Mouse (Mus musculus) myocyte (in vitro differentiated cells): Measurements from ENCODE around the gene Gfra1.

Experiments used
- CEBPB ChIP-seq: IDR thresholded peaks from 2 replicates; pipeline ENCODE4 v1.6.1; 2011; ENCODE audit warnings: mild to moderate bottlenecking, moderate library complexity; ENCODE audit not compliant: poor library complexity, insufficient read depth, severe bottlenecking
- E2F4 ChIP-seq: IDR thresholded peaks from one replicate; pipeline ENCODE4 v1.6.1; 2011; ENCODE audit warnings: mild to moderate bottlenecking, control low read depth, moderate library complexity; ENCODE audit not compliant: insufficient read depth
- MAX ChIP-seq: IDR thresholded peaks from one replicate; pipeline ENCODE4 v1.6.1; 2011; ENCODE audit warnings: low read depth, mild to moderate bottlenecking, control low read depth
- MYOG ChIP-seq, 3 experiments: IDR thresholded peaks; one replicate each; pipeline ENCODE4 v1.6.1; 2011; ENCODE audit warnings: control low read depth in 2 of 3, low read depth in 2 of 3, mild to moderate bottlenecking in 2 of 3; ENCODE audit not compliant: insufficient read length in 2 of 3, control insufficient read depth in 1 of 3, insufficient read depth in 1 of 3
- POLR2A ChIP-seq: IDR thresholded peaks from one replicate; pipeline ENCODE4 v1.6.1; 2011; ENCODE audit warnings: low read depth, mild to moderate bottlenecking, control low read depth, moderate library complexity; ENCODE audit not compliant: insufficient read length
- POLR2AphosphoS2 ChIP-seq: IDR thresholded peaks from one replicate; pipeline ENCODE4 v1.6.1; 2011; ENCODE audit warnings: low read depth, control low read depth; ENCODE audit not compliant: insufficient read length
- REST ChIP-seq: IDR thresholded peaks from one replicate; pipeline ENCODE4 v1.6.1; 2011; ENCODE audit warnings: mild to moderate bottlenecking, control low read depth, moderate library complexity; ENCODE audit not compliant: insufficient read depth, insufficient read length
- TCF12 ChIP-seq: IDR thresholded peaks from one replicate; pipeline ENCODE4 v1.6.1; 2011; ENCODE audit warnings: mild to moderate bottlenecking, control low read depth; ENCODE audit not compliant: poor library complexity, insufficient read depth, severe bottlenecking
- TCF3 ChIP-seq: IDR thresholded peaks from one replicate; pipeline ENCODE4 v1.6.1; 2011; ENCODE audit warnings: low read depth, control low read depth; ENCODE audit not compliant: insufficient read length
- USF1 ChIP-seq: IDR thresholded peaks from one replicate; pipeline ENCODE4 v1.6.1; 2011; ENCODE audit warnings: low read depth, mild to moderate bottlenecking, control low read depth, moderate library complexity

DNA sequence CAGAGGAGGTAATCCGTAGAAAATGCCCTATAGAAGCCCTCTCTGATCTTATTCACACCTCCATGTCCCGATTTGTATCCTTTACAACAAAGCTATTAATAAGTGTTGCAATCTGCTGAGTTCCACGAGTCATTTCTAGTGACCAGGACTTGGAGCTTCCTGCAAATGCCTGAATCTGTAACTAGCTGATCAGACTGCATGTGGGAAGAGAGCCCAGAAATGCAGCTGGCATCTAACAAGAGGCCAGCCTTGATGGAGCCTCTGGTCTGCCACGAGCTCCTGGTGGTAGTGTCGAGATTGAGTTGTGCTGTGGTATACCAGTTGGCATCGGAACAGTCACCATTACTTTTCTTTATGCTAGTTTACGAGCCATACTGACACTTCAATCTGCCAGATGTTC is 200.3 kb downstream of the Gfra1 start:
- TF ChIP-seq POLR2A (no peak), MAX (no peak), CEBPB (no peak), POLR2AphosphoS2 (no peak), MYOG (IDR thresholded peaks at IDR 0.05; ENCODE audit: control insufficient read depth in 1 of 3, insufficient read depth in 1 of 3, insufficient read length in 2 of 3, low read depth in 2 of 3) (no peak), USF1 (no peak), REST (no peak), TCF3 (no peak), TCF12 (no peak), E2F4 (no peak)
